Mouse (Mus musculus) heart, embryonic 13.5 days (tissue): ENCODE measurements around the gene Naaa. TPM values are rescaled to one million over a fixed set of nuclear protein-coding genes. Genes with fewer than 3 reads are reported as not detected.

Experiments used
- ATAC-seq: fragments of 200-750 bp; cut with Nextera tagmentation; 2 replicates; pipeline ENCODE4 v1.8.0; 2017; ENCODE audit warnings: moderate TSS enrichment; ENCODE audit not compliant: insufficient number of reproducible peaks, low FRiP score, low TSS enrichment; ENCODE audit errors: extremely low read depth
- H3K27ac ChIP-seq: fragments of 300-500 bp; sonication (generic); replicated peaks from 2 replicates; pipeline ENCODE4 v1.5.1; 2015; ENCODE audit warnings: moderate library complexity, mild to moderate bottlenecking, inconsistent platforms
- H3K27me3 ChIP-seq: fragments of 300-500 bp; sonication (generic); replicated peaks from 2 replicates; pipeline ENCODE4 v1.6.1; 2015; ENCODE audit warnings: mild to moderate bottlenecking, inconsistent platforms
- H3K36me3 ChIP-seq: fragments of 300-500 bp; sonication (generic); 2 replicates; pipeline ENCODE4 v1.6.1; 2015; ENCODE audit warnings: mild to moderate bottlenecking, inconsistent platforms
- H3K4me1 ChIP-seq: fragments of 300-500 bp; sonication (generic); 2 replicates; pipeline ENCODE4 v1.6.1; 2015; ENCODE audit warnings: inconsistent platforms
- H3K4me2 ChIP-seq: fragments of 300-500 bp; sonication (generic); 2 replicates; pipeline ENCODE4 v1.6.1; 2015; ENCODE audit warnings: inconsistent platforms, mild to moderate bottlenecking, moderate library complexity
- H3K4me3 ChIP-seq: fragments of 300-500 bp; sonication (generic); 2 replicates; pipeline ENCODE4 v1.5.1; 2015; ENCODE audit warnings: moderate library complexity, mild to moderate bottlenecking, inconsistent platforms
- H3K9ac ChIP-seq: fragments of 300-500 bp; sonication (generic); 2 replicates; pipeline ENCODE4 v1.6.1; 2015; ENCODE audit warnings: inconsistent platforms, mild to moderate bottlenecking, moderate library complexity
- H3K9me3 ChIP-seq: fragments of 300-500 bp; sonication (generic); 2 replicates; pipeline ENCODE4 v1.6.1; 2016; ENCODE audit warnings: inconsistent platforms
- WGBS: fragments of 180-500 bp; shearing (Covaris S2); methylation state at CpG from one replicate; pipeline ENCODE4 v1.1.7; 2015; ENCODE audit warnings: mixed read lengths; 5-methylcytosine and 5-hydroxymethylcytosine counted together
- polyA plus RNA-seq: library from polyadenylated mRNA; unstranded; fragments of >200 nt; fragmentation: Nextera tagmentation; extraction: Ambion mirVana; gene quantifications from 2 replicates; pipeline ENCODE4 v1.2.1, GENCODE M21; 2015

Naaa gene
- polyA plus RNA-seq, 1 experiment from 2014 or later, result 4.5 TPM

GRCm38 (mm10) chr5:92256218-92256617 lies 21.8 kb downstream of the Naaa start, which contains the start of gene Ppef2:
Gene Ppef2, minus strand, starts transcription at chr5:92256278.
- no peak within 1 kb of the TSS for H3K4me2 ChIP-seq
- peaks cover 4% of the 10 kb centered on the region; the same call in 1 of the 2 replicates for H3K27me3 ChIP-seq
- WGBS, result 25% methylated on average over 6 of the region's 6 CpGs
- no peak within 1 kb of the TSS for H3K27ac ChIP-seq
- peaks cover 11% of the 10 kb centered on the region for H3K4me1 ChIP-seq
- no peak within 1 kb of the TSS for H3K4me3 ChIP-seq
- H3K36me3 ChIP-seq, result no peaks in the 10 kb centered on the region
- no peak within 1 kb of the TSS for H3K9ac ChIP-seq
- no peaks in the 10 kb centered on the region for H3K9me3 ChIP-seq
- ATAC-seq, result no peak

- H3K36me3 ChIP-seq, result no peaks in the 10 kb centered on the region
- H3K27me3 ChIP-seq, result peaks cover 4% of the 10 kb centered on the region; the same call in 1 of the 2 replicates
- H3K4me2 ChIP-seq, result no peak overlapping the region
- no peak overlapping the region for H3K27ac ChIP-seq
- no peak overlapping the region for H3K9ac ChIP-seq
- WGBS, result 64% methylated on average over 6 of the region's 6 CpGs
- H3K4me1 ChIP-seq, result peaks cover 11% of the 10 kb centered on the region
- ATAC-seq, result no peak
- H3K9me3 ChIP-seq, result 0 out of 2 replicates have a peak, but pooled peaks cover 6% of the 10 kb centered on the region
- no peak overlapping the region for H3K4me3 ChIP-seq
Measured at GRCm38 (mm10) chr5:92254476-92254875, 23.5 kb downstream of the Naaa start.

- Histone ChIP-seq H3K36me3 (no peaks in the 10 kb centered on the region), H3K9me3 (0 out of 2 replicates have a peak, but pooled peaks cover 6% of the 10 kb centered on the region), H3K27me3 (peaks cover 4% of the 10 kb centered on the region; the same call in 1 of the 2 replicates), H3K27ac (no peak overlapping the region), H3K4me1 (peaks cover 11% of the 10 kb centered on the region), H3K9ac (no peak overlapping the region), H3K4me3 (no peak overlapping the region), H3K4me2 (peak overlapping the region; percentile 29)
- no peak for ATAC-seq
- 18% methylated on average over 18 of the region's 18 CpGs for WGBS
Measured at GRCm38 (mm10) chr5:92252797-92253343, 25.1 kb downstream of the Naaa start.

GRCm38 (mm10) chr5:92252031-92252430 lies 25.9 kb downstream of the Naaa start:
- H3K9ac ChIP-seq, result no peak overlapping the region
- H3K4me3 ChIP-seq, result no peak overlapping the region
- 0 out of 2 replicates have a peak, but pooled peaks cover 6% of the 10 kb centered on the region for H3K9me3 ChIP-seq
- 81% methylated on average over 6 of the region's 6 CpGs for WGBS
- H3K4me1 ChIP-seq, result peaks cover 5% of the 10 kb centered on the region
- no peak for ATAC-seq
- H3K4me2 ChIP-seq, result no peak overlapping the region
- no peak overlapping the region for H3K27ac ChIP-seq
- peaks cover 4% of the 10 kb centered on the region; the same call in 1 of the 2 replicates for H3K27me3 ChIP-seq
- H3K36me3 ChIP-seq, result no peaks in the 10 kb centered on the region

- H3K36me3 ChIP-seq, result no peaks in the 10 kb centered on the region
- H3K4me1 ChIP-seq, result peaks cover 5% of the 10 kb centered on the region
- WGBS, result 69% methylated on average over 11 of the region's 11 CpGs
- H3K9me3 ChIP-seq, result 0 out of 2 replicates have a peak, but pooled peaks cover 6% of the 10 kb centered on the region
- H3K27ac ChIP-seq, result no peak overlapping the region
- ATAC-seq, result no peak
- H3K4me2 ChIP-seq, result no peak overlapping the region
- no peaks in the 10 kb centered on the region; the same call in 1 of the 2 replicates for H3K27me3 ChIP-seq
- H3K4me3 ChIP-seq, result no peak overlapping the region
- no peak overlapping the region for H3K9ac ChIP-seq
Measured at GRCm38 (mm10) chr5:92248614-92249013, 29.4 kb downstream of the Naaa start.

GRCm38 (mm10) chr5:92245483-92245882 lies 32.5 kb downstream of the Naaa start:
- no peaks in the 10 kb centered on the region for H3K4me1 ChIP-seq
- 0 out of 2 replicates have a peak, but pooled peaks cover 6% of the 10 kb centered on the region for H3K9me3 ChIP-seq
- no peaks in the 10 kb centered on the region for H3K27me3 ChIP-seq
- ATAC-seq, result no peak
- H3K27ac ChIP-seq, result no peak overlapping the region
- H3K36me3 ChIP-seq, result no peaks in the 10 kb centered on the region
- no peak overlapping the region for H3K4me3 ChIP-seq
- WGBS, result 79% methylated on average over 9 of the region's 9 CpGs
- H3K9ac ChIP-seq, result no peak overlapping the region
- H3K4me2 ChIP-seq, result no peak overlapping the region

GRCm38 (mm10) chr5:92244900-92245299 lies 33.1 kb downstream of the Naaa start:
- no peaks in the 10 kb centered on the region for H3K27me3 ChIP-seq
- H3K4me1 ChIP-seq, result peaks cover 1% of the 10 kb centered on the region; the same call in 1 of the 2 replicates
- no peak overlapping the region for H3K9ac ChIP-seq
- H3K4me2 ChIP-seq, result no peak overlapping the region
- 0 out of 2 replicates have a peak, but pooled peaks cover 4% of the 10 kb centered on the region for H3K9me3 ChIP-seq
- H3K4me3 ChIP-seq, result no peak overlapping the region
- 79% methylated on average over 2 of the region's 2 CpGs for WGBS
- no peaks in the 10 kb centered on the region for H3K36me3 ChIP-seq
- no peak for ATAC-seq
- no peak overlapping the region for H3K27ac ChIP-seq

- 83% methylated on average over 12 of the region's 12 CpGs for WGBS
Measured at GRCm38 (mm10) chr5:92240769-92241168, 37.2 kb downstream of the Naaa start.

GRCm38 (mm10) chr5:92239333-92240232 lies 38.4 kb downstream of the Naaa start:
- peak overlapping the region; percentile 56 for H3K4me2 ChIP-seq
- ATAC-seq, result no peak
- 39% methylated on average over 29 of the region's 29 CpGs for WGBS
- peaks cover 6% of the 10 kb centered on the region; the same call in 1 of the 2 replicates for H3K27me3 ChIP-seq
- no peaks in the 10 kb centered on the region for H3K9me3 ChIP-seq
- no peak overlapping the region for H3K27ac ChIP-seq
- H3K9ac ChIP-seq, result 0 out of 2 replicates have a peak overlapping the region, but pooled peaks have one; percentile 58
- H3K36me3 ChIP-seq, result no peaks in the 10 kb centered on the region
- peak overlapping the region; percentile 24 for H3K4me3 ChIP-seq
- H3K4me1 ChIP-seq, result peaks cover 4% of the 10 kb centered on the region; the same call in 1 of the 2 replicates

More at GRCm38 (mm10) chr5:92240769-92241168, 37.2 kb downstream of the Naaa start:
- H3K4me3 ChIP-seq, result no peak overlapping the region
- H3K27ac ChIP-seq, result no peak overlapping the region
- peaks cover 4% of the 10 kb centered on the region; the same call in 1 of the 2 replicates for H3K4me1 ChIP-seq
- H3K27me3 ChIP-seq, result peaks cover 6% of the 10 kb centered on the region; the same call in 1 of the 2 replicates
- no peak for ATAC-seq
- H3K9ac ChIP-seq, result no peak overlapping the region
- no peaks in the 10 kb centered on the region for H3K36me3 ChIP-seq
- H3K9me3 ChIP-seq, result no peaks in the 10 kb centered on the region
- H3K4me2 ChIP-seq, result no peak overlapping the region

- H3K27ac ChIP-seq, result no peak overlapping the region
- H3K9ac ChIP-seq, result no peak overlapping the region
- no peak for ATAC-seq
- 44% methylated on average over 5 of the region's 5 CpGs for WGBS
- H3K9me3 ChIP-seq, result no peaks in the 10 kb centered on the region
- no peak overlapping the region for H3K4me2 ChIP-seq
- no peaks in the 10 kb centered on the region for H3K36me3 ChIP-seq
- peaks cover 6% of the 10 kb centered on the region; the same call in 1 of the 2 replicates for H3K27me3 ChIP-seq
- H3K4me3 ChIP-seq, result no peak overlapping the region
- peaks cover 4% of the 10 kb centered on the region; the same call in 1 of the 2 replicates for H3K4me1 ChIP-seq
Measured at GRCm38 (mm10) chr5:92234939-92235557, 42.9 kb downstream of the Naaa start.

GRCm38 (mm10) chr5:92233366-92233765 lies 44.6 kb downstream of the Naaa start:
- Histone ChIP-seq H3K4me1 (no peaks in the 10 kb centered on the region), H3K27me3 (0 out of 2 replicates have a peak, but pooled peaks cover 6% of the 10 kb centered on the region), H3K27ac (no peak overlapping the region), H3K9ac (no peak overlapping the region), H3K4me2 (no peak overlapping the region), H3K4me3 (no peak overlapping the region), H3K36me3 (no peaks in the 10 kb centered on the region), H3K9me3 (no peaks in the 10 kb centered on the region)
- 72% methylated on average over 4 of the region's 4 CpGs for WGBS
- ATAC-seq, result no peak
